Mouse (Mus musculus) right cerebral cortex, postnatal 10 days (tissue): ENCODE results near the gene Afmid.

Experiments
- DNase-seq, 2 experiments: peaks; one replicate each; pipeline ENCODE4 v3.0.0; 2021; ENCODE audit warnings: low spot score in 2 of 2

Gene Afmid

GRCm38 (mm10) chr11:117879676-117880075 lies 54.0 kb downstream of the Afmid start:
- DNase-seq: no peak

- DNase-seq: no peak
These were observed 54.7 kb downstream of the Afmid start for GRCm38 (mm10) chr11:117880336-117880976.

- no peak for DNase-seq
These were observed 55.2 kb downstream of the Afmid start for GRCm38 (mm10) chr11:117880977-117881358.

DNA sequence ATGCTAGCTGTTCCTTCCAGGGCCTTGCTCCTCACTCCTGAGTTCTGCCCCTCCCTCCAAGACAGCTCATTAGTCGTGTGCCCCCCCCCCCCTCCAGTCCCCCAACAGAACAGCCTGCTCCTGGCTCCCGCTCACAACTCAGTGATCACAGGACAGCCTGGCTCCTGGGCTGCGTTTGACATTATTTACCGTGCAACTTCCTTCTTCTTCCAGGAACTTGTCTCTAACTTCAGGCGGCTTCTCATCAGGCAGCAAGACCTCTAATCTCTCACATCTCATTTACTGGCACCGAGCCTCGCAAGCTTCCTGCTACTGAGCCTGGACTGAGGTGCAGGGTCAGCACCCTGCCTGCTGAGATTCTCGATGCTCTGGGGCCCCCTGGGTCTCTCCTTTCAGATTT lies 56.1 kb downstream of the Afmid start:
- DNase-seq: no peak

DNA sequence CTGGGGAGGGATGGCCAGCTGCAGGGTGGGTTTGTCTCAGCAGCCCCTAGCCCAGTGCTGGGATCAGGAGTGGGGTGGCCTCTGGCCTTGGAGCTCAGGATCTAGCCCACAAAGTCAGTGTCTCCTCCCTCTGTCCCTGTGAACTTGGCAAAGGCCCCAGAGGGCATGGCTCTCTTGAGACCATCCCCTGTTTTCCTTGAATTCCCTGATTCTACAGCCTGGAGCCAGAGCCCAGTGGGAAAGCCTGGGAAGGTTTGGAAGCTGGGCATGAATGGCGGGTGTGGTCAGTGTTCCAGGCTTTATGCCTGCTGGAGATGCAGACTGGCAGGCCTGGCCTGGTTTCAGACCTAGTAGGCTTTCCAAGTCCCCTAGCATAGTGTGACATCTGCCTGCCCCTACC lies 56.5 kb downstream of the Afmid start:
- no peak for DNase-seq

GRCm38 (mm10) chr11:117886000-117886399 lies 60.3 kb downstream of the Afmid start:
- DNase-seq: no peak

- no peak for DNase-seq
These were observed 62.6 kb downstream of the Afmid start for GRCm38 (mm10) chr11:117888168-117888852.

- peak; percentile 67 to 70 for DNase-seq
These were observed 63.4 kb downstream of the Afmid start for GRCm38 (mm10) chr11:117888853-117889822.
